Mouse (Mus musculus): ENCODE data around the gene Ccdc177.

- TF ChIP-seq CTCF (IDR thresholded peaks at IDR 0.05; ENCODE audit: insufficient read depth, low read depth, low read length) = no peak
- no peak for TF ChIP-seq POLR2A (IDR thresholded peaks at IDR 0.05; ENCODE audit: insufficient read depth, low read depth, low read length)
These were observed 54.1 kb downstream of the Ccdc177 start for GRCm38 (mm10) chr12:80706208-80706914.
